Mouse (Mus musculus) limb, embryonic 14.5 days (tissue): ENCODE results near the gene Celf5. TPM values are rescaled to one million over a fixed set of nuclear protein-coding genes. Genes with fewer than 3 reads are reported as not detected.

Source experiments
- ATAC-seq: fragments of 200-750 bp; cut with Nextera tagmentation; 2 replicates; pipeline ENCODE4 v1.8.0; 2017; ENCODE audit warnings: low read depth, moderate number of reproducible peaks, moderate TSS enrichment; ENCODE audit not compliant: low FRiP score
- DNase-seq: peaks from one replicate; pipeline ENCODE4 v3.0.0-alpha.2; 2015; ENCODE audit warnings: low spot score
- H3K27ac ChIP-seq: fragments of 300-500 bp; sonication (generic); replicated peaks from 2 replicates; pipeline ENCODE4 v1.5.1; 2014; ENCODE audit warnings: low read depth, mild to moderate bottlenecking, low read length, moderate library complexity, mixed read lengths
- H3K27me3 ChIP-seq: fragments of 300-500 bp; sonication (generic); 2 replicates; pipeline ENCODE4 v1.6.1; 2014; ENCODE audit warnings: low read length, mixed read lengths; ENCODE audit not compliant: control insufficient read depth, insufficient read depth
- H3K36me3 ChIP-seq: fragments of 300-500 bp; sonication (generic); 2 replicates; pipeline ENCODE4 v1.6.1; 2014; ENCODE audit warnings: mild to moderate bottlenecking, low read length, moderate library complexity, mixed read lengths; ENCODE audit not compliant: control insufficient read depth, insufficient read depth
- H3K4me1 ChIP-seq: fragments of 300-500 bp; sonication (generic); 2 replicates; pipeline ENCODE4 v1.6.1; 2014; ENCODE audit warnings: antibody characterized with exemption, low read length, mixed read lengths; ENCODE audit not compliant: control insufficient read depth, insufficient read depth
- H3K4me2 ChIP-seq: fragments of 300-500 bp; sonication (generic); replicated peaks from 2 replicates; pipeline ENCODE4 v1.6.1; 2014; ENCODE audit warnings: low read depth, mild to moderate bottlenecking, low read length, moderate library complexity; ENCODE audit not compliant: severe bottlenecking
- H3K4me3 ChIP-seq: fragments of 300-500 bp; sonication (generic); replicated peaks from 2 replicates; pipeline ENCODE4 v1.5.1; 2014; ENCODE audit warnings: low read length
- H3K9ac ChIP-seq: fragments of 300-500 bp; sonication (generic); 2 replicates; pipeline ENCODE4 v1.6.1; 2014; ENCODE audit warnings: mild to moderate bottlenecking, low read depth, low read length, moderate library complexity; ENCODE audit not compliant: severe bottlenecking
- H3K9me3 ChIP-seq: fragments of 300-500 bp; sonication (generic); 2 replicates; pipeline ENCODE4 v1.6.1; 2016; ENCODE audit warnings: low read length; ENCODE audit not compliant: control insufficient read depth
- POLR2A ChIP-seq: fragments of 200-500 bp; IDR thresholded peaks from 2 replicates; pipeline ENCODE4 v1.8.0; 2012; ENCODE audit warnings: inconsistent platforms, mild to moderate bottlenecking, moderate library complexity, borderline replicate concordance; ENCODE audit not compliant: insufficient read depth, insufficient read length; ENCODE audit errors: extremely low read depth
- WGBS: fragments of 180-500 bp; shearing (Covaris S2); extraction: QIAGEN DNeasy Blood & Tissue Kit; methylation state at CpG from one replicate; pipeline ENCODE4 v1.1.7; 2014; 5-methylcytosine and 5-hydroxymethylcytosine counted together
- polyA plus RNA-seq, 2 experiments: library from polyadenylated mRNA; depleted of rRNA in 1 of 2; stranded (reverse) in 1 of 2; unstranded in 1 of 2; fragments of >200 nt; fragmentation: Nextera tagmentation in 1 of 2; extraction: Ambion mirVana in 1 of 2; gene quantifications; 2 replicates each; pipeline versions ENCODE4 v1.2.1 to v1.2.3; 2012 to 2014

Gene Celf5
- polyA plus RNA-seq, 2 experiments = 0.85 to 5.9 TPM

DNA sequence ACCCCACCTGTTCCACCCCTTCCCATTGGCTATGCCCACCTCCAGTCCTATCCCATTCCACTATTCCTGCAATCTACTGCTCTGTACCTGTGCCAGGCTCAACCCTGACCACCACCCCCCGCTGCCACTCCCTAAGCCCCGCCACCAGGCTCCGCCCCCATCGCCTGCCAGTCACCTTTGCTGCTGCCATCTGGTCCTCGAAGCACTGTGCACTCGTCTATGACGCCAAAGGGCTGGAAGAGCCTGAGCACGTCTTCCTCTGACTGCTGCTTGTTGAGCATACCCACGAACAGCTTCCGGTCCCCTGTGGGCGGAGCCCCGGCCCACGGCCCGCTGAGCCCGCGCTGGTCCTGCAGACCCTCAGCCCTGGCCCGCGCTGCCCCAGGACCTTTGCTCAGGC is 12.1 kb downstream of the Celf5 start:
- no peaks in the 10 kb centered on the region for H3K9me3 ChIP-seq
- no peak overlapping the region for H3K9ac ChIP-seq
- WGBS = 54% methylated on average over 18 of the region's 18 CpGs
- H3K27ac ChIP-seq = no peak overlapping the region
- H3K36me3 ChIP-seq = no peaks in the 10 kb centered on the region
- no peak overlapping the region for H3K4me3 ChIP-seq
- H3K4me2 ChIP-seq = no peak overlapping the region
- TF ChIP-seq POLR2A = no peak
- no peak for ATAC-seq
- no peaks in the 10 kb centered on the region for H3K4me1 ChIP-seq
- peaks cover 50% of the 10 kb centered on the region for H3K27me3 ChIP-seq
- no peak for DNase-seq

DNA sequence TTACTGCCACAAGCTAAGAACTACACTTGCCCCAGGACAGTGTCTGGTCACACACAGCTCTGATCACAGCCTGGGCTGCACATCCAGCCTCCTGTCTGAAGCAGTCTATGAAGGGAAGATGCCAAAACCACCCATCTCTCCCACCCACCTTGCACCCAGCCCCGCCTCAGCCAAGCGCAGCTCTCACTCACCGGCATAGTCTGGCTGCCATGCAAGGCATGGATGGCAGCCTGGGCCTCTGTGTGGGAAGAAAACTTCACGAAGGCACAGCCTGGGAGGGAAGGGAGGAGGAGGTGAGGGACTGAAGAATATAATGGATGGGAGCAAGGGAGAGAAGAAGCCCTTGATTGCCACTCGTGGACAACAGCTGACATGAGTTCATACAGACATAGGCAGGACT is 13.3 kb downstream of the Celf5 start:
- no peak overlapping the region for H3K9ac ChIP-seq
- H3K4me3 ChIP-seq = no peak overlapping the region
- no peak overlapping the region for H3K27ac ChIP-seq
- ATAC-seq = no peak
- H3K9me3 ChIP-seq = no peaks in the 10 kb centered on the region
- H3K27me3 ChIP-seq = peaks cover 46% of the 10 kb centered on the region
- WGBS = 78% methylated on average over 5 of the region's 5 CpGs
- TF ChIP-seq POLR2A = no peak
- no peak for DNase-seq
- 0 out of 2 replicates have a peak, but pooled peaks cover 6% of the 10 kb centered on the region for H3K4me1 ChIP-seq
- no peak overlapping the region for H3K4me2 ChIP-seq
- no peaks in the 10 kb centered on the region for H3K36me3 ChIP-seq

DNA sequence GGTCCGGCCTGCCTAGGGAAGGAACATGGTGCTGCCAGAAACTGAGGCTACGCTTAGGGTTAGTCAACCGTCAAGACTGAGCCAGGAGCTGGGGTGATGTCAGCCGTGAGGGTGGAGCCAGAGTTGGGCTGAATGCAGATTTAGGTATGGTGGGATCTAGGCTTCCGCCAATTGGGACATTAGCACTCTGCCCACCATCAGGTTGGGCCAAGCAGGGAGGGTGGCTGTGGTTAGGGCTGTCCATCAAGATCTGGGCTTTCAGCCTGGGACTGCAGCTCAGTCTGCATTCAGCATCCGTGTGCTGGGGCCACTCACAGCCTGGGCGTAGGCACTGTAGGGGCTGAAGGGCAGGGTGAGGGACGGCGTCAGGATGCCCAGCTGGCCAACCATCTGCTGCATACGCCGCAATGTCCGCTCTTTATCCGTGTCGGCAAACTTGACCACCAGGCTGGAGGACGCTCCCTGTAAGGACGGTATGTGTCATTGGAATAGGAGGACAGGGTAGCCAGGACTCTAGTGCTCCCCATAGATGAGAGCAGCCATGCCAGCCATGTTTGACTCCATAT is 14.8 kb downstream of the Celf5 start:
- DNase-seq (no peak), ATAC-seq (no peak)
- Histone ChIP-seq H3K4me2 (no peak overlapping the region), H3K36me3 (no peaks in the 10 kb centered on the region), H3K4me3 (no peak overlapping the region), H3K27me3 (peaks cover 46% of the 10 kb centered on the region), H3K27ac (no peak overlapping the region), H3K9me3 (no peaks in the 10 kb centered on the region), H3K9ac (no peak overlapping the region), H3K4me1 (0 out of 2 replicates have a peak, but pooled peaks cover 7% of the 10 kb centered on the region)
- TF ChIP-seq POLR2A = no peak
- WGBS = 87% methylated on average over 16 of the region's 16 CpGs

DNA sequence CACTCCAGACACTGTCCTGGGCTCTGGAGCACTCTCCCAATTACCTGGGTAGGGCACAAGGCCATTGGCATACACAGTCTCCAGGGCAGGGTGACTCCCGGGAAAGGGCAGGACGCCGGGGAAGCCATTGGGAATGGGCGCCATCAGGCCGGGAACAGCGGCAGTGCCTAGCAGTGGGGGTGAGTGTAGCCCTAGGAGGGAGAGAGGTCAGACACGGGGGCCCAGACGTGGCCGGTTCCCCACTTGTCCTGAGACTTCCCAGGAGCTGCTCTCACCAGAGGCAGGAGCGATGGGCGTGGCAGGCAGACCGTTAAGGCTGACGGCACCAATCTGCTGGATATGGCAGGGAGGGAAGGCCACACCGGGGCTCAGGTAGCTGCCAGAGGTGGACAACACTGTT is 15.6 kb downstream of the Celf5 start:
- TF ChIP-seq POLR2A = no peak
- 0 out of 2 replicates have a peak, but pooled peaks cover 7% of the 10 kb centered on the region for H3K4me1 ChIP-seq
- peaks cover 46% of the 10 kb centered on the region for H3K27me3 ChIP-seq
- H3K4me2 ChIP-seq = no peak overlapping the region
- 49% methylated on average over 14 of the region's 14 CpGs for WGBS
- H3K36me3 ChIP-seq = no peaks in the 10 kb centered on the region
- H3K27ac ChIP-seq = no peak overlapping the region
- no peaks in the 10 kb centered on the region for H3K9me3 ChIP-seq
- DNase-seq = no peak
- no peak for ATAC-seq
- H3K9ac ChIP-seq = no peak overlapping the region
- H3K4me3 ChIP-seq = no peak overlapping the region

DNA sequence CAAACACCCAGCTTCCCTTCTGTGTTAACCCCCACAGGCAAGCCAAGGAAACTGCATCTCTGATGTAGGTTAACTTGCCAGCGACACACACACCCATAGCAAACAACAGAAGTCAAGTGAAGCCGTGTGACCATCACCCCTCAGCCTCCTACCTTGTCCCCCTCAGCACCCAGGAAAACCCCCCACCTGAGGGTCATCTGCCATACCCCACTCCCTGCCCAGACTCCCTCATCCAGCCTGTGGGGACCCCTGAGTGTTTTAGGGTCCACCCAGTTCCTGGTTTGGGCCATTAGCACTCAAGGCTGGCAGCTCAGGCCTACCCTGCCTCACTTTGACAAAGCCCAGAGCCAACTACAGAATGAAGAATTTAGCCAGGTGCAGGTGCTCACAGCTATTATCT is 16.4 kb downstream of the Celf5 start:
- H3K4me3 ChIP-seq = no peak overlapping the region
- H3K9ac ChIP-seq = no peak overlapping the region
- H3K4me1 ChIP-seq = 0 out of 2 replicates have a peak, but pooled peaks cover 7% of the 10 kb centered on the region
- no peaks in the 10 kb centered on the region for H3K36me3 ChIP-seq
- H3K4me2 ChIP-seq = no peak overlapping the region
- no peaks in the 10 kb centered on the region for H3K9me3 ChIP-seq
- no peak for DNase-seq
- ATAC-seq = no peak
- WGBS = 93% methylated on average over 2 of the region's 2 CpGs
- H3K27me3 ChIP-seq = peaks cover 54% of the 10 kb centered on the region
- no peak overlapping the region for H3K27ac ChIP-seq
- no peak for TF ChIP-seq POLR2A
